Mouse (Mus musculus): ENCODE measurements around the gene Pou3f4. TPM values are rescaled to one million over a fixed set of nuclear protein-coding genes. Genes with fewer than 3 reads are reported as not detected.

Gene Pou3f4
- 0.02 TPM in 1 of 2 replicates, not detected in the other for polyA plus RNA-seq (2012; rRNA removed; ENCODE audit: low replicate concordance)

GRCm38 (mm10) chrX:110814151-110814571, at the start of gene Pou3f4:
Gene Pou3f4 (plus strand): TSS chrX:110814280.

All from duodenum, adult 2 months (tissue).